Mouse (Mus musculus): ENCODE data around the gene Pigk. TPM values are rescaled to one million over a fixed set of nuclear protein-coding genes. Genes with fewer than 3 reads are reported as not detected.

The Pigk gene
- polyA plus RNA-seq, 1 experiment from 2014 or later, result 36.9 TPM

- Histone ChIP-seq H3K4me2 (no peak overlapping the region), H3K36me3 (no peaks in the 10 kb centered on the region), H3K27me3 (no peaks in the 10 kb centered on the region), H3K27ac (no peak overlapping the region), H3K9ac (no peak overlapping the region), H3K4me3 (no peak overlapping the region), H3K4me1 (replicated peaks) (no peaks in the 10 kb centered on the region), H3K9me3 (replicated peaks) (no peaks in the 10 kb centered on the region)
- no peak for ATAC-seq (replicated peaks; ENCODE audit: insufficient number of reproducible peaks, insufficient read depth, low FRiP score, low read depth)
- 54% methylated on average over 8 of the region's 8 CpGs for WGBS
These were observed 302.5 kb downstream of the Pigk start for GRCm38 (mm10) chr3:153016355-153016754.

DNA sequence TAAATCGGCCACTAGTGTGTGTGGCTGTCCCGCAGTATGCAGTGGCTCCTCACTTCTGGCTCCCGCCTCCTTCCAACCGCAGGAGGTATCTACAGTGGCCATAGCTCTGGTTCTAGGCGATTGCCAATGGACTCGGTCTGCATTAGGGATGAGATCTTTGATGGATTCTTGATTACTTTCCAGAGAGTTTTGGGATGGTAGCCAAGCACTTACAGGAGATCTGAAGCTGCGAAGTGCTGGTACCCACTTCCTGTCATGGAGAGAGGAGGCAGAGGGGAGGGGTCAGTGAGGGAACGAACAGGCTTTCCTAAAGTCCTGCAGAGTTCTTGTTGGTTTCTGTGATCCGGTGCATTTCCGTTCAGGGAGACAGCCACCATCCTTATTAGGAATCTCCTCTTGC is 304.2 kb downstream of the Pigk start:
- Histone ChIP-seq H3K27me3 (no peaks in the 10 kb centered on the region), H3K4me2 (no peak overlapping the region), H3K9me3 (replicated peaks) (no peaks in the 10 kb centered on the region), H3K9ac (no peak overlapping the region), H3K36me3 (no peaks in the 10 kb centered on the region), H3K4me3 (no peak overlapping the region), H3K27ac (no peak overlapping the region), H3K4me1 (replicated peaks) (no peaks in the 10 kb centered on the region)
- no peak for ATAC-seq (replicated peaks; ENCODE audit: insufficient number of reproducible peaks, insufficient read depth, low FRiP score, low read depth)
- WGBS, result 58% methylated on average over 10 of the region's 10 CpGs

- Histone ChIP-seq H3K36me3 (no peaks in the 10 kb centered on the region), H3K27me3 (no peaks in the 10 kb centered on the region), H3K27ac (no peak overlapping the region), H3K4me3 (no peak overlapping the region), H3K9ac (no peak overlapping the region), H3K9me3 (replicated peaks) (no peaks in the 10 kb centered on the region), H3K4me1 (replicated peaks) (no peaks in the 10 kb centered on the region), H3K4me2 (no peak overlapping the region)
- ATAC-seq (replicated peaks; ENCODE audit: insufficient number of reproducible peaks, insufficient read depth, low FRiP score, low read depth), result no peak
- 88% methylated on average over 11 of the region's 11 CpGs for WGBS
These were observed 310.1 kb downstream of the Pigk start for GRCm38 (mm10) chr3:153024016-153024415.

Other genes starting within 250 kb of the Pigk start
- gene Ak5, start 45.7 kb upstream of the Pigk start, polyA plus RNA-seq (2015; fragmentation: Nextera tagmentation; extraction: Ambion mirVana), result 0.78 and 1.2 TPM in 2 replicates